Mouse (Mus musculus) thymus, adult 2 months (tissue): Measurements from ENCODE around the gene Il2rb. TPM values are rescaled to one million over a fixed set of nuclear protein-coding genes. Genes with fewer than 3 reads are reported as not detected.

Experiments used
- DNase-seq: peaks from one replicate; pipeline ENCODE4 v3.0.0; 2021
- H3K27ac ChIP-seq: fragments of 200-500 bp; 2 replicates; pipeline ENCODE4 v1.5.1; 2012; ENCODE audit warnings: low read length, control low read depth; ENCODE audit not compliant: control insufficient read depth, insufficient read depth
- H3K27me3 ChIP-seq: fragments of 200-500 bp; 2 replicates; pipeline ENCODE4 v1.6.1; 2012; ENCODE audit warnings: mild to moderate bottlenecking, low read length, moderate library complexity, mixed read lengths; ENCODE audit not compliant: control insufficient read depth, insufficient read depth
- H3K36me3 ChIP-seq: fragments of 200-500 bp; 2 replicates; pipeline ENCODE4 v1.6.1; 2012; ENCODE audit warnings: mild to moderate bottlenecking, low read length, moderate library complexity; ENCODE audit not compliant: control insufficient read depth, insufficient read depth
- H3K4me1 ChIP-seq: fragments of 200-500 bp; replicated peaks from 2 replicates; pipeline ENCODE4 v1.6.1; 2012; ENCODE audit warnings: low read length; ENCODE audit not compliant: control insufficient read depth, insufficient read depth
- H3K4me3 ChIP-seq: fragments of 200-500 bp; 2 replicates; pipeline ENCODE4 v1.5.1; 2012; ENCODE audit warnings: mild to moderate bottlenecking, low read length, control low read depth, moderate library complexity; ENCODE audit not compliant: control insufficient read depth, insufficient read depth
- CTCF ChIP-seq: fragments of 200-500 bp; IDR thresholded peaks from 2 replicates; pipeline ENCODE4 v1.5.1; 2012; ENCODE audit warnings: mild to moderate bottlenecking, control low read depth, low read length, moderate library complexity, borderline replicate concordance; ENCODE audit not compliant: control insufficient read depth, poor library complexity, insufficient read depth; ENCODE audit errors: extremely low read depth
- POLR2A ChIP-seq: fragments of 200-500 bp; IDR thresholded peaks from 2 replicates; pipeline ENCODE4 v1.6.1; 2012; ENCODE audit warnings: mild to moderate bottlenecking, low read length, control low read depth, moderate library complexity; ENCODE audit not compliant: control insufficient read depth, poor library complexity, insufficient read depth; ENCODE audit errors: extremely low read depth
- WGBS: fragments of 180-500 bp; shearing (Covaris S2); methylation state at CpG from one replicate; pipeline ENCODE4 v1.1.7; 2018; 5-methylcytosine and 5-hydroxymethylcytosine counted together
- polyA plus RNA-seq: library from polyadenylated mRNA; depleted of rRNA; stranded (reverse); fragments of >200 nt; gene quantifications from 2 replicates; pipeline ENCODE4 v1.2.3, GENCODE M21; 2012

The Il2rb gene
- polyA plus RNA-seq, 1 experiment = 53.7 TPM

GRCm38 (mm10) chr15:78443857-78444256, 51.2 kb downstream of the Il2rb start:
- H3K4me3 ChIP-seq = no peak overlapping the region
- no peaks in the 10 kb centered on the region for H3K36me3 ChIP-seq
- DNase-seq = no peak
- H3K27me3 ChIP-seq = no peaks in the 10 kb centered on the region
- TF ChIP-seq CTCF = no peak
- TF ChIP-seq POLR2A = no peak
- 94% methylated on average over 6 of the region's 6 CpGs for WGBS
- peaks cover 9% of the 10 kb centered on the region for H3K4me1 ChIP-seq
- H3K27ac ChIP-seq = no peak overlapping the region

- Histone ChIP-seq H3K27ac (no peak overlapping the region), H3K27me3 (no peaks in the 10 kb centered on the region), H3K4me1 (peaks cover 9% of the 10 kb centered on the region), H3K4me3 (no peak overlapping the region), H3K36me3 (no peaks in the 10 kb centered on the region)
- TF ChIP-seq CTCF = no peak
- no peak for TF ChIP-seq POLR2A
- no peak for DNase-seq
- WGBS = 94% methylated on average over 19 of the region's 19 CpGs
Measured at GRCm38 (mm10) chr15:78442231-78442630, 52.8 kb downstream of the Il2rb start.

GRCm38 (mm10) chr15:78438973-78439372, 56.1 kb downstream of the Il2rb start:
- WGBS = 83% methylated on average over 9 of the region's 9 CpGs
- Histone ChIP-seq H3K27me3 (no peaks in the 10 kb centered on the region), H3K36me3 (no peaks in the 10 kb centered on the region), H3K27ac (no peak overlapping the region), H3K4me3 (no peak overlapping the region), H3K4me1 (peaks cover 23% of the 10 kb centered on the region)
- DNase-seq = no peak
- TF ChIP-seq CTCF (no peak), POLR2A (no peak)

DNA sequence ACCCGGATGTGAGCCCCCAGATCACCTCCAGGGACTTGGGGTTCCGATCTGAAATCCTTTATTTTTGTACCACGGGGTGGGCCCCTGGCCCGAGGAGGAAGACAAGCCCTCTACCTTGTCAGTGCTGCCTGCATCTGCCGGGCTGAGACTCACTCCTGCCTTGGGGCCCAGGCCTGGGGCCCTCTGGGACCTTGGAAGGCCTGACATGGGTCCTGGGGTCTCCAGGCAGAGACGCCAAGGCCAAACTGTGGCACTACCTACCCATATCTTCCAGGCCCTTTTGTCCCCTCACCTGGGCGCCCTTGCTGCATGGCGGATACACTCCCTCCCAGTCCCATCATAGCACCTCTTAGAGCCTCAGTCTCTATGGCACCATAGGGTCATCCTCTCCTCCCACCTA, 56.6 kb downstream of the Il2rb start:
- DNase-seq = no peak
- Histone ChIP-seq H3K4me3 (no peak overlapping the region), H3K27me3 (no peaks in the 10 kb centered on the region), H3K36me3 (no peaks in the 10 kb centered on the region), H3K27ac (no peak overlapping the region), H3K4me1 (peaks cover 23% of the 10 kb centered on the region)
- 95% methylated on average over 8 of the region's 8 CpGs for WGBS
- TF ChIP-seq CTCF = no peak
- no peak for TF ChIP-seq POLR2A

DNA sequence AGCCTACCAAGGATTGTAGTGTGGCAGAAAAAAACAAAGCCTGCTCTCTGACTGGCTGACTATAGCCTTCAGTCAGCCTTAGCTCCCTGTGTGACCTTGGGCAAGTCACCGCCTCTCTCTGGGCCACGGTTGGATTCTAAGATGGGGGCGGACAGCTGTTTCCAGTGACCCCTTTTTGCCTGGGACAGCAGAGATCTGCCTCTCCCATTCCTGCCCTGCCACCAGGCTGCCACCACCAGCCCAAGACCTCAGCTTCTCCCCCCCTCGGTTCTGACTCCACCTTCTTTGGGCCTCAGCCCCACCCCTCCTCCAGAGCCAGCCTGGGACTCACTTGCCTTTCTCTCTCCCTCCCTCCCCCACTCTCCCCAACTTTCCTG, 57.1 kb downstream of the Il2rb start:
- peaks cover 23% of the 10 kb centered on the region for H3K4me1 ChIP-seq
- no peaks in the 10 kb centered on the region for H3K27me3 ChIP-seq
- H3K36me3 ChIP-seq = no peaks in the 10 kb centered on the region
- H3K4me3 ChIP-seq = no peak overlapping the region
- TF ChIP-seq CTCF = no peak
- no peak for TF ChIP-seq POLR2A
- DNase-seq = no peak
- no peak overlapping the region for H3K27ac ChIP-seq
- WGBS = 73% methylated on average over 4 of the region's 4 CpGs

DNA sequence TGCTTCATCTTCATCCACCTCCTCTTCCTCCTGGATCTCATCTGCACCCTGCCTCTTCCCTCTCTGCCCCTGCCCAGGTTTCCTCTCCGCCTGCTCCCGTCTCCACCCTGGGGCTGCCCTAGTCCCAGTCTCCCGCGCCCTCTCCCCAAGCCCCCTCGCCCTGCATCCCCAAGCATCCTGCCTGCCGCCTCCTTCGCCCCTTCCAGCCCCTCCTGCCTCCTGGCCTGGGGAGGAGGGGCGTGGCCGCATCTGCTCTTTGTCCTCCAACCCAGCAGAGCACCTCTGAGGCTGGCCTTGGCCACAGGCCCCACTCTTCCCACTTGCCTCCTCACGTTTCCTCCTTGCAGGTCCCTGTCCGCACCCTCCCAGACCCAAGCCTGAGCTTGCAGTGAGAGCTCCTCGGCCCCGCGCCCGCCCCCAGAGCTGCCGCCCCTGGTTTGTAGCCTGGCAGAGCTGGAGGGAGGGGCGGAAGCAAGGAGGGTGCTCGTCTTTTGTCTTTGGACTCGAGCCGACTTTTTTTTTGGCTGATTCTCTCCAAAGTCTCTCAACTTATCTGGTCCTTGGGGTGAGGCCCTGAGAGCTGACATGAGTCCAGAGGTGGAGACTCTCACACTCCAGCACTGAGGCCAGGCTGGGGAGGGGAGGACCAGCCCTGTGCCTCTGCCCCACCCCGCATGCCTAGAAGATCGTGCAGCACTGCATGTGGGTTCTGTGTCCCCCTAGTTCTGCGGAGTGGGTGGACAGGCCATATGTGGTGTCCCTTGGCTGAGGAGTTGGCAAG, 57.6 kb downstream of the Il2rb start:
- no peak for TF ChIP-seq POLR2A
- no peak for TF ChIP-seq CTCF
- no peak for DNase-seq
- WGBS = 90% methylated on average over 23 of the region's 23 CpGs
- Histone ChIP-seq H3K27ac (no peak overlapping the region), H3K4me1 (peaks cover 23% of the 10 kb centered on the region), H3K36me3 (no peaks in the 10 kb centered on the region), H3K27me3 (no peaks in the 10 kb centered on the region), H3K4me3 (no peak overlapping the region)
